37 mouse cellular contexts compared by ENCODE assay signal in genomic region chr4:121077915-121078646, GRCm38 (mm10). TPM values are rescaled to one million over a fixed set of nuclear protein-coding genes. Genes with fewer than 3 reads are reported as not detected.
DNase-seq lines count a peak whose midpoint lies in the region; ATAC-seq and TF ChIP-seq lines count a peak whose summit lies in the region.
"Had no signal": no experiment of that assay in that cellular context is flagged by ENCODE, and none has a peak within 500 bp of the region (broad histone marks: within the 10 kb centered on the region; RNA-seq: fewer than 3 reads in every experiment).

No protein-coding gene starts in this region.

- H3K4me3 ChIP-seq in megakaryocyte, embryonic 14.5 days (replicated peaks) = peak overlapping the region; percentile 3
- no peak overlapping the region for H3K4me3 ChIP-seq in kidney, postnatal 0 days (replicated peaks; ENCODE audit: low read depth, low read length)
- no peak overlapping the region for H3K4me3 ChIP-seq in midbrain, embryonic 11.5 days (ENCODE audit: low read depth, low read length)
- H3K4me3 ChIP-seq: forebrain, embryonic 13.5 days; heart, embryonic 10.5 days; heart, embryonic 15.5 days; layer of hippocampus, adult 2 months; left cerebral cortex, adult 2 months; limb, embryonic 12.5 days; midbrain, embryonic 12.5 days; myocyte; neural tube, embryonic 13.5 days; stomach, embryonic 15.5 days had no signal

- H3K27me3 ChIP-seq in megakaryocyte, embryonic 14.5 days (replicated peaks) = no peaks in the 10 kb centered on the region
- H3K27me3 ChIP-seq in kidney, postnatal 0 days (ENCODE audit: insufficient read depth, low read length) = no peaks in the 10 kb centered on the region
- H3K27me3 ChIP-seq in midbrain, embryonic 11.5 days (ENCODE audit: control insufficient read depth, insufficient read depth, low read length) = no peaks in the 10 kb centered on the region
- H3K27me3 ChIP-seq: forebrain, embryonic 13.5 days; heart, embryonic 15.5 days; limb, embryonic 12.5 days; midbrain, embryonic 12.5 days; neural tube, embryonic 13.5 days; stomach, embryonic 15.5 days had no signal

- H3K27ac ChIP-seq in kidney, postnatal 0 days = no peak overlapping the region
- no peak overlapping the region for H3K27ac ChIP-seq in midbrain, embryonic 11.5 days (ENCODE audit: low read depth, low read length)
- H3K27ac ChIP-seq: forebrain, embryonic 13.5 days; heart, embryonic 10.5 days; heart, embryonic 15.5 days; layer of hippocampus, adult 2 months; left cerebral cortex, adult 2 months; limb, embryonic 12.5 days; macrophage; midbrain, embryonic 12.5 days; neural tube, embryonic 13.5 days; stomach, embryonic 15.5 days had no signal

- H3K9me3 ChIP-seq in megakaryocyte, embryonic 14.5 days = no peaks in the 10 kb centered on the region
- H3K9me3 ChIP-seq in kidney, postnatal 0 days (replicated peaks; ENCODE audit: low read length) = no peaks in the 10 kb centered on the region
- no peaks in the 10 kb centered on the region for H3K9me3 ChIP-seq in midbrain, embryonic 11.5 days (ENCODE audit: control insufficient read depth, low read length)
- H3K9me3 ChIP-seq: forebrain, embryonic 13.5 days; heart, embryonic 10.5 days; heart, embryonic 15.5 days; limb, embryonic 12.5 days; midbrain, embryonic 12.5 days; neural tube, embryonic 13.5 days; stomach, embryonic 15.5 days had no signal

- no peak overlapping the region for H3K4me2 ChIP-seq in kidney, postnatal 0 days (ENCODE audit: low read length)
- H3K4me2 ChIP-seq in midbrain, embryonic 11.5 days = no peak overlapping the region
- H3K4me2 ChIP-seq: forebrain, embryonic 13.5 days; heart, embryonic 15.5 days; limb, embryonic 12.5 days; liver, embryonic 11.5 days; midbrain, embryonic 12.5 days; neural tube, embryonic 13.5 days; stomach, embryonic 15.5 days had no signal

- peak; percentile 61 to 63 for DNase-seq in kidney, adult 8-10 months
- peak; percentile 3 for DNase-seq in kidney, postnatal 0 days (ENCODE audit: low spot score)
- no peak for DNase-seq in midbrain, embryonic 11.5 days (ENCODE audit: low spot score, missing footprints)
- no peak for DNase-seq in T-cell, adult 2 months (ENCODE audit: low spot score)
- DNase-seq: adrenal gland, postnatal 14 days; B cell, adult 2 months; cerebellum, adult 11 months; cerebellum, adult 9-10 months; cerebellum, postnatal 36 days; gastrocnemius, postnatal 10 days; right cerebral cortex, postnatal 25 days; thymus, postnatal 14 days had no signal

- H3K9ac ChIP-seq in kidney, postnatal 0 days (ENCODE audit: low read depth, low read length) = no peak overlapping the region
- H3K9ac ChIP-seq in midbrain, embryonic 11.5 days (ENCODE audit: low read length) = no peak overlapping the region
- H3K9ac ChIP-seq: forebrain, embryonic 13.5 days; heart, embryonic 15.5 days; limb, embryonic 12.5 days; midbrain, embryonic 12.5 days; neural tube, embryonic 13.5 days; stomach, embryonic 15.5 days had no signal

- peaks cover 3% of the 10 kb centered on the region; the same call in 1 of the 2 replicates for H3K4me1 ChIP-seq in megakaryocyte, embryonic 14.5 days
- no peaks in the 10 kb centered on the region for H3K4me1 ChIP-seq in kidney, postnatal 0 days (replicated peaks; ENCODE audit: insufficient read depth, low read length)
- H3K4me1 ChIP-seq in midbrain, embryonic 11.5 days (ENCODE audit: control insufficient read depth, insufficient read depth, low read length) = no peaks in the 10 kb centered on the region
- H3K4me1 ChIP-seq: forebrain, embryonic 13.5 days; heart, embryonic 10.5 days; heart, embryonic 15.5 days; limb, embryonic 12.5 days; midbrain, embryonic 12.5 days; neural tube, embryonic 13.5 days; stomach, embryonic 15.5 days had no signal

- peaks cover 92% of the 10 kb centered on the region for H3K36me3 ChIP-seq in megakaryocyte, embryonic 14.5 days (replicated peaks; ENCODE audit: low read length)
- peaks cover 38% of the 10 kb centered on the region for H3K36me3 ChIP-seq in kidney, postnatal 0 days (ENCODE audit: insufficient read depth, low read length)
- H3K36me3 ChIP-seq in midbrain, embryonic 11.5 days (ENCODE audit: control insufficient read depth, insufficient read depth, low read length) = peaks cover 9% of the 10 kb centered on the region

- WGBS in kidney, postnatal 0 days = 30% methylated on average over 3 of the region's 3 CpGs
- WGBS in midbrain, embryonic 11.5 days = 91% methylated on average over 3 of the region's 3 CpGs

- no peak for TF ChIP-seq CTCF in kidney, postnatal 0 days (IDR thresholded peaks at IDR 0.05; ENCODE audit: low read depth)

- no peak for ATAC-seq in megakaryocyte, adult 5-6 weeks (ENCODE audit: poor library complexity, severe bottlenecking)
- ATAC-seq in kidney, postnatal 0 days (replicated peaks; ENCODE audit: low FRiP score, low read depth) = no peak
- no peak for ATAC-seq in midbrain, embryonic 11.5 days (ENCODE audit: low FRiP score)
- ATAC-seq in inflammation-experienced regulatory T-cells, adult 6 months = no peak
- ATAC-seq: activated CD4-positive, CD25-positive, alpha-beta regulatory T cell, adult 4 months; forebrain, embryonic 13.5 days; intestine, postnatal 0 days had no signal

RNA-seq across cellular contexts. Expression of gene Zmpste24, which starts 20.0 kb away (rescaled TPM):
- polyA plus RNA-seq in megakaryocyte, embryonic 14.5 days (2012; ENCODE audit: insufficient read depth, low replicate concordance) = 2.6 TPM in 1 of 2 replicates, not detected in the other
- 61.3 and 63.0 TPM in 2 replicates for total RNA-seq in megakaryocyte, adult 5-6 weeks (2015)
- 62.0 and 80.7 TPM in 2 replicates for total RNA-seq in megakaryocyte, adult 5-6 weeks (2017)
- polyA plus RNA-seq in kidney, postnatal 0 days (2015; fragmentation: Nextera tagmentation; extraction: Ambion mirVana) = 38.8 and 42.9 TPM in 2 replicates
- 25.9 and 28.6 TPM in 2 replicates for polyA plus RNA-seq in midbrain, embryonic 11.5 days (2014; fragmentation: Nextera tagmentation; extraction: Ambion mirVana)
- 10 to 100 TPM; 38.9 to 60.1 (median 50.9) TPM for polyA plus RNA-seq in inflammation-experienced regulatory T-cells, adult 6 months (2017; shearing (Covaris generic))

RNA-seq across cellular contexts. Expression of gene Tmco2, which starts 30.9 kb away (rescaled TPM):
- polyA plus RNA-seq in megakaryocyte, embryonic 14.5 days (2012; ENCODE audit: insufficient read depth, low replicate concordance) = not detected in 2 replicates
- total RNA-seq in megakaryocyte, adult 5-6 weeks (2015) = not detected in 2 replicates
- total RNA-seq in megakaryocyte, adult 5-6 weeks (2017) = not detected in 2 replicates
- not detected in 2 replicates for polyA plus RNA-seq in kidney, postnatal 0 days (2015; fragmentation: Nextera tagmentation; extraction: Ambion mirVana)
- not detected in 2 replicates for polyA plus RNA-seq in midbrain, embryonic 11.5 days (2014; fragmentation: Nextera tagmentation; extraction: Ambion mirVana)
- polyA plus RNA-seq in inflammation-experienced regulatory T-cells, adult 6 months (2017; shearing (Covaris generic)) = not detected
- total RNA-seq: adrenal gland, postnatal 14 days; gastrocnemius, postnatal 10 days; heart, postnatal 25 days; layer of hippocampus, adult 2 months; layer of hippocampus, postnatal 14 days; left cerebral cortex, adult 2 months; left cerebral cortex, postnatal 25 days; midbrain, postnatal 0 days had no signal
- polyA plus RNA-seq: activated CD4-positive, CD25-positive, alpha-beta regulatory T cell, adult 4 months; embryonic facial prominence, embryonic 11.5 days; forebrain, embryonic 13.5 days; heart, embryonic 10.5 days; heart, embryonic 15.5 days; hindbrain, embryonic 11.5 days; intestine, postnatal 0 days; limb, embryonic 12.5 days; liver, embryonic 11.5 days; liver, embryonic 16.5 days; lung, embryonic 16.5 days; macrophage; midbrain, embryonic 12.5 days; myocyte; neural tube, embryonic 13.5 days; stomach, embryonic 15.5 days had no signal

RNA-seq across cellular contexts. Expression of gene Col9a2, which starts 38.9 kb away (rescaled TPM):
- 0.03 TPM in 1 of 2 replicates, not detected in the other for polyA plus RNA-seq in megakaryocyte, embryonic 14.5 days (2012; ENCODE audit: insufficient read depth, low replicate concordance)
- not detected in 2 replicates for total RNA-seq in megakaryocyte, adult 5-6 weeks (2015)
- not detected in 2 replicates for total RNA-seq in megakaryocyte, adult 5-6 weeks (2017)
- polyA plus RNA-seq in kidney, postnatal 0 days (2015; fragmentation: Nextera tagmentation; extraction: Ambion mirVana) = 2.8 and 3.0 TPM in 2 replicates
- polyA plus RNA-seq in midbrain, embryonic 11.5 days (2014; fragmentation: Nextera tagmentation; extraction: Ambion mirVana) = 2.3 TPM in 2 replicates
- polyA plus RNA-seq in inflammation-experienced regulatory T-cells, adult 6 months (2017; shearing (Covaris generic)) = not detected
- total RNA-seq: heart, postnatal 25 days had no signal
- polyA plus RNA-seq: activated CD4-positive, CD25-positive, alpha-beta regulatory T cell, adult 4 months; myocyte had no signal

Comparison
In these comparisons a context has a peak if more than half of its experiments do, and no peak if none do; other contexts are left out.
1. DNase-seq: peak in kidney, adult 8-10 months (2 of 2) and kidney, postnatal 0 days (single experiment); none in midbrain, embryonic 11.5 days (single experiment) and T-cell, adult 2 months (single experiment).